Mouse (Mus musculus) megakaryocyte progenitor cell, adult 5-6 weeks (primary cell): ENCODE data around the gene Hivep1. TPM values are rescaled to one million over a fixed set of nuclear protein-coding genes. Genes with fewer than 3 reads are reported as not detected.

Experiments
- ATAC-seq: replicated peaks from 2 replicates; pipeline ENCODE4 v1.8.0; 2016; ENCODE audit warnings: mild to moderate bottlenecking, moderate TSS enrichment, inconsistent platforms; ENCODE audit not compliant: poor library complexity
- total RNA-seq, 2 experiments: library from RNA; stranded (forward) in 1 of 2; stranded (reverse) in 1 of 2; fragments of 157-497, 149-512 nt in 1 of 2; fragments of 200-1000 nt in 1 of 2; gene quantifications; 2 replicates each; pipeline versions ENCODE4 v1.2.3 to v1.2.4; 2015 to 2017

The Hivep1 gene
- total RNA-seq, 2 experiments from 2014 or later = 13.8 to 36.8 TPM

DNA sequence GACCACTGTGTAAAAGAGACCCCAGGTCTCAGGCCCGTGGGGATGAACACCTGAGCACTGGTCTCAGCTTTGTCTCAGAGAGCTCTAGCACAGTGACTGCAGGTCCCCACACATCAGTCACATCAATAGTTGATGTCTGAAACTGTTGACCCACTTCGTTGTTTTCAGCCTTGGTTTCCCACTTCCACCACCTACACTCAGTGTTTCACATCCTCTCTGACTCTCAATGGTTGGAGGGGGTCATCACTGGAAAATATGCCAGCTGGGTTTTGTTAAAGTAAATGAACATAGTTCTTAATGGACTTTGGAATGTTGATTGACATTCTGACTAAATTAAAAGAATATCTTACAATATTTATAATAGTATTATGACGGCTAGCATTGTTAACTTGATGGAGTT lies 58.6 kb downstream of the Hivep1 start:
- ATAC-seq = no peak

DNA sequence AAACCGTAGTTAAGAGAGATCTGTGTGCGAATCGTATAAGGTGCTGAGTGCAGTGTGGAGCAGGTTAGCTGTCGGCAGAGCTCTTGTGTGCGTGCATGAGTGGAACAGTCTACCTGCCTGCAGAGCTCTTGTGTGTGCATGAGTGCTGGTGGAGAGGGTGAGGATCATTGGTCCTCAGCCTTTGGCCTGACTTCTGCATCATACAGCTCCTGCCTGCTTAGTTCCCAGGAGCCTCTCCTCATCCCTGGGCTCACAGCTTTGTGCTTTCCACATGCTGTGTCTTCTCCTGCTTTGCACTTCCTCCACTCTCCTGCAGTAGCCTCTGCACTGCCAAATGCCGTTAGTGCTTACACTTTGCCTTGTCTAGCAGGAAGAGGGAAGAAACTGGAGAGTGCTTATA lies 60.2 kb downstream of the Hivep1 start:
- ATAC-seq = 0 out of 2 replicates have a peak, but pooled peaks have one; percentile 17

DNA sequence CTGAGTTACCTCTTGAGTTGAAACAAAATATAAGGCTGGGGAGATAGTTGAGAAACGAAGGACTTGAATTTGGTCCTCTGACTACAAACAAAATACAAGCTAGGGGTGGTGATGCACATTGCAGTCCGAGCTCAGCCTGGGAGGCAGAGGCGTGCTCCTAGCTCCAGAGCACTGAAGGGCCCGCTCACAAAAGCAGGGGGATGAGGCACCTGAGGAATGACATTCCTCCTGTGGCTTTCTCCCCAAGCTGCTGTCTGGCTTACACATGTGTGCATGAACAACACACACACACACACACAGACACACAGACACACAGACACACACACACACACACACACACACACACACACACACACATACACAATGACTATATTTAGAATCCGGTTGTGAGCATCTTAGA lies 60.9 kb downstream of the Hivep1 start:
- ATAC-seq = no peak

DNA sequence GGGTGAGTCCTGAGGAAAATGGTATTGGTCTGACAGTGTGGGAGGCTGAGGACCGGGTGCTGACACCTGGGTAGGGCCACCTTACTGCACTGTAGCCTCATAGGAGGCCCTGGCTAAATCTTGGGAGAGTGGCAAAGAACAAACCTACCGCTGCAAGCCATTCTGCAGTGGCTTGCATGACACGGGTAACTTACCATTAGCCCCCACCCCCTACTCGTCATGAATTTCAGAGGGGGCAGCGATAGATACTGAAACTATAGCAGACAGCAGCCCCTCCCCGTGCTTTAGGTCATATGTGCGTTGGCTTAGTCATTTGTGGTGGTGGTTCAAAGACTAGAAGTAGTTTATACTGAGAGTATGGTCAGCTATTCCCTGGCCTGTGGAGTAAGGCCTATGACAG lies 61.8 kb downstream of the Hivep1 start:
- ATAC-seq = no peak

DNA sequence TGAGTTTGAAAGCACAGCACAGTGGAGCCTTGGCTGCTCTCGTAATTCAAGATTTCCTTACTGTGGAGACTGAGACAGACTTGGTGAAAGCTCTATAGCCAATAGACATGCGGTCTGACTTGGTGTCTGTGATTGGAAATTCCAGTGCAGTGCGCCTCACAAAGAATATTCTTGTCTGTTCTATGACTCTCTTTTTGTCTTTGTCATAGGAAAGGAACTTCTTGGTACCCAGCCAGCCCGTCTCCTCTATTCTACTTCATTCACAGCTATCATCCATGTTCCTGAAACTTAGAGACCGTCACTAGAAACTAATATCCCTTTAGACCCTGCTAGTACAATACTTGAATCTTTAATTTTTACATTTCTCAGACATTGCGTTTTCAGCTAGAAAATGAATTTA lies 64.5 kb downstream of the Hivep1 start:
- no peak for ATAC-seq

DNA sequence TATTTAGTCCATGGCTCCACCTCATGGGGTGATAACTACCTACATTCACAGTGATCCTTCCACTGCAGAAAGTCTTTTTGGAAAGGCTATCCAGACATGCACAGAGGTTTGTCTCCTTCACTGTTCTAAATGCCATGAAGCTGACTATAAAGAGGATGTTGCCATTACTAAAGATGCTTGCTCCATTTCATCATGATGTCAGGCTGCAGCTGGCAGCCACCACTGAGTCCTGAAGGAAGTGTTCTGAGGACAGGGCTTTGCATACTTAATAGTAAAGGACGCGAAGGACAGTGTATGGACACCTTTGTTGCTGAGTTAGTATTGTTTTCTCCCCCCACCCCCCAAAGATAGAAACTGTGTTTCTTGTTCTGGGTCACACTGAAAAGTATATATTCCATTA lies 67.2 kb downstream of the Hivep1 start:
- ATAC-seq = peak; percentile 40

DNA sequence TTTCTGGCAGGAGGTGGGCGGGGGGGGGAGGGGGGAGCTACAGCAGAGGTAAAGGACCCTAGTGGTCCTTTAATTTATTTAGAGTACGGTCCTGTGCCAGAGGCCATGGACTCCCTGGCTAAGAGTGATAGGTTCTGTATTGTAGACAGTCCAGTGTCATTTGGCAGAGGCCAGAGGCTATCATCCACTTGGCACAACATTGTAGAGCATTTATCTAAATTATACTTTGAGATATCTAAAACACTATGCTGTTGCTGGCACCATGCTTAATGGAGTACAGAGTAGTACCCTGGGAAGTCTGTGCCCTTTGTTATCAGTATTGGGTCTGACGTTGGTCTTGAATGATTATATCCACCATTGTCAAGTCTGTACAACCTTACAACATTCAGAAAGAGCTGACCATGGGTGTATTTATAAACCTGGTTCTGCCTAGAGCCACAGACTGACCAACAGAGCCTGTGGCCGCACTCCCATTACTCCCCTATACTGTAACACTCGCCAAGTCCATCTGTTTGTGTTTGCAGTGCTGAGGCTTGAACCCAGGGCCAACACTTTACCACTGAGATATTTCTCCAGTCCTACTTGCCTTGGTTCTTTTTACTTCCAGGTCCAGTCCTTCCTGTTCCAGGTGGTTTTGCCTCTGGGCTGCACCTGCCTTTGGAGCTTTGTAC lies 69.4 kb downstream of the Hivep1 start:
- peak; percentile 66 for ATAC-seq

- no peak for ATAC-seq
These were observed 70.2 kb downstream of the Hivep1 start for GRCm38 (mm10) chr13:42121777-42122682.

DNA sequence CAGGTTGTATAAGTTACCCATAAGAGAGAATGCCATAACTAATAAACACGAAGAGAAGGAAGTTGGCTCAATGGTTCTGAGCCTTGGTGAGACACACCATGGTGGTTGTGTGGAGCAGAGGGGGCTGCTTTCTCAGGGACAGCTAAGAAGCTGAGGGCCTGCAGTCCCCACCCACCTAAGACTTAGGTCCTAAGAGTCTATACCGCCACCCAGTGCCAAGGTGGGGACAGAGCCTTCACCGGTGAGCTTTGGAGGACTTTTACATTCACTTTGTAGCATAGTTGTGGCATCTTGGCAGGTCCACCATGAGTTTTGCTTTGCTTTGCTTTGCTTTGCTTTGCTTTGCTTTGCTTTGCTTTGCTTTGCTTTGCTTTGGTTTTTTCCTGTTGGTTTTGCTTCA lies 92.8 kb downstream of the Hivep1 start:
- peak; percentile 78 for ATAC-seq

- ATAC-seq = no peak
These were observed 97.7 kb downstream of the Hivep1 start for GRCm38 (mm10) chr13:42149328-42150071.

DNA sequence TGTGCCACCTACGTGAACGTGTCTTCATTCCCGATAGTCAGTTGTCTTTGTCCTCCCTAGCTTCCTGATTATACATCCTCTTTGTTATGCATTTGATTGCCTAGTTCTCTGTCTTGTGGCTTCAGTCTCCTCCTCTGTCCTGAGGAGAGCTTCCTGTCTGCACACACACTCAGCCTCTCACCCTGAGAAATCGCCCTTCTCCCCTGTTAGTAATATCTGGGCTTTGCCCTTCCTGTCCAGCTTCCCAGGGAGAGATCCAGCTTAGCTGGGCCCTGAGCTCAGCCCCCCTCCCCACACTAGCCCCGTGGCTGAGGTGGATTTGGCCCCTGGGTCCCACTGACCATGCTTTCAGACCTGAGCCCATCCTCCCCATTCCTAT lies 98.2 kb downstream of the Hivep1 start:
- peak; percentile 84 for ATAC-seq

GRCm38 (mm10) chr13:42150462-42151127 lies 98.8 kb downstream of the Hivep1 start:
- ATAC-seq = no peak

DNA sequence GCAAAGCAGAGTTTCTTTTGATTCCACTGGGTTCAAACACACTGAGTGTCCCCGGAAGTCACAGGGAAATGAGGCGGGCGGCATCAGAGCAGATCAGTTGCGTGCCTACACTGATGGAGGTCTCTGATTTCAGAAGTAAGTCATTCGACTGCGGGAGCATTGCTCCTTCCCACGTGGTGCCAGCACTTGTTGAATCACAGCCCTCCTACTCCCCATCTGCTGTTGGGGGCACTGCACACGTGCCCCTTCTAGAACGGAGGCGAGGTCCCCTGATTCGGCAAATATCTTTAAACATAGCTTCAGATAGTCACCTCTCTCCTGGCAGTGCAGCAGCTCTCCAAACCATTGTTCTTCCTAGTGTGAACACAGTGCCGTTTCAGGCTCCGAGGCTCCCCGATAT lies 106.4 kb downstream of the Hivep1 start:
- ATAC-seq = no peak

DNA sequence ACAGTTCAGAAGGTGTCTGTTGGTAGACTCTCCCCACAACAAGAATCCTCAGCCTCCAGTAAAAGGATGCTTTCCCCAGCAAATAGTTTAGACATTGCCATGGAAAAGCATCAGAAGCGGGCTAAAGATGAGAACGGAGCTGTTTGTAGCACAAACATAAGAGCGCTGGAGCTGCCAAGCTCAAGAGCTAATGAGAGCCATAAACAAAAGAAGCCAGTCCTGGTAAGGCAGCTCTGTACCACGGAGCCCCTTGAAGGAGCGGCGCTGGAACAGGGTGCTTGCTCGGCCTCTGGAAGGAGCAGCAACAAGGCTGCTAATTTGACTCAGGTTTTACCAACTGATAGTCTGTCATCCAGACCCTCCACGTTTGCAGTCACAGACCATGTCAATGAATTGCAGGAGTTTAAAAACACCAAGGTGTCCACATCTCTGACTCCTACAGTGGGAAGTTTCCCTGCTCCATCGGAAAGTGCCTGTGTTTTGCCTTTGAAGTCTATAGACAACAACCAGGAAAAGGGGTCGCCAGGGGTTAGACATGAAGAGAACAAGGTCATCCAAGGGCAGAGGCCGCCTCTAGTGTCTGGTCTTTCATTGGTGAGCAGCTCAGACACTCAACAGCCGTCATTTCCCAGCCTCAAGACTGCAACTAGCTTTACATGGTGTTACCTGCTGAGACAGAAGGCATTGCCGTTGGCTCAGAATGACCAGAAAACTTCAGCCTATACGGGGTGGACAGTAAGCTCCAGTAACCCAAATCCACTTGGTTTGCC lies 107.8 kb downstream of the Hivep1 start:
- no peak for ATAC-seq

DNA sequence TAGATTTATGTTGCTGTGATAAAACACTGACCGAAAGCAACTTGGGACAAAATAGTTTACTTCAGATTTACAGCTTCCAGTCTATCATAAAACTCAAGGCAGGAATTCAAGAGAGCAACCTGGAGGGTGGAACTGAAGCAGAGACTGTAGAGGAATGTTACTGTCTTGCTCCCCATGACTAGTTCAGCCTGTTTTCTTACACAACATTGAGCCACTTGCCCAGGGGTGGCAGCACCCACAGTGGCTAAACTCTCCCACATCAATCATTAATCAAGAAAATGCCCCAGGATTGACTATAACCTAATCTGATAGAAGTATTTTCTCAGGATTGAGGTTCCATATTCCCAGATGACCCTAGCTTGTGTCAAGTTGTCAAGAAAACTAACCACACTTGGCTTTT lies 119.0 kb downstream of the Hivep1 start:
- ATAC-seq = no peak

GRCm38 (mm10) chr13:42174827-42175420 lies 123.1 kb downstream of the Hivep1 start:
- ATAC-seq = no peak

DNA sequence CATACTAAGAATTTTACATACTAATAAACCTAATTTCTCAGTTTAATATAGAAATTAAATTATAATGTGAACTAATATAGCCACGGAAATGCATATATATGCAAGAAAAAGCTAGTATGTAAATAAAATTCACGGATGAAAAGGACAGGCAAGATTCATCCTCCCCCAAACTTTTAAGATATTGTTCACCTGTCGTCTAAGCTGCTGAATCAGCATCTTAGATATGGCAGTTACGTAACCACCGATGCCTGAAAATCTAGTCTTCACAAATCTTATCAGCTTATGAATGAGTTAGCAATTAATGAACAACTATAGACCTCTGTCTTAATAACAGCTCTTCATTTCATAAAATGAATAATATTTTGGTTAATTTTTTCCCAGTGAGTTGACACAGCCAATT lies 130.8 kb downstream of the Hivep1 start:
- ATAC-seq = no peak

GRCm38 (mm10) chr13:42184131-42184530 lies 132.3 kb downstream of the Hivep1 start:
- no peak for ATAC-seq

DNA sequence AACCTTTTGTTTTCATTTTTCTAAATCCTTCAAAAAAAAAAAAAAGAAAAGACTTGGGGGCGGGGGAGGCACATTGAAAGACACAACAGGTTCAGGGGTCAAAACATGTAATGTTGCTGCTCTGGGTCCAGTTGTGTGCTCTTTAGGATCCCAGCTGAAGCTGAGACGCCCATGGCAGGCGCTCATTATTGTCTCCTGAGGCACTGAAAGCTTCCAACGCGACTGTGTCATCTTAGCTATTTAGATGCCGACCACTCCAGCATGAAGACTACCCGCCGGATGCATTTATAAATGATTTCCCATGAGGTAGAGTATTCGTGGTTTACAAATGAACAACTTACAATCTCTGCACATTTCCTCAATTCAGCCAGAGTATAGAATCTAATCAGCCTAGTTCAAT lies 141.2 kb downstream of the Hivep1 start:
- no peak for ATAC-seq

DNA sequence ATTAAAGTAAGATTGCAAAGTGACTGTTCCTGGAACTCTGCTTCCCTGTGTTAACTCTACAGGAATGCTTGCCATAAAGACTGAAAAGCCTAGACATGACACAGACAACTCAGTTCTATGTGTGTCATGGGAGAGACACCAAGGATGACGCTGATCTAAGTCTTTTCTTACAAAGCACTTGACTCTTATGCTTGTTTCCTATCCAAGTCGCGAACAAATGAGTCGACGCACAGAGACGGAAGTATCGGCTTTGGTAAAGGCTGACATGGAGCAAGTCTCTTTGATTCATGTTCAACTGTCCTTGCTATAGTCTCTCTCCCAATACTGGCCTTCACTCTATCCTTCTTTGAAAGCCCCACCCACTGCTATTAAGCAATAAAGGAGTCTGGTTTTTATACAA lies 143.8 kb downstream of the Hivep1 start:
- no peak for ATAC-seq
